Comparison of ENCODE assay signal across 9 mouse cellular contexts in the genomic region with DNA sequence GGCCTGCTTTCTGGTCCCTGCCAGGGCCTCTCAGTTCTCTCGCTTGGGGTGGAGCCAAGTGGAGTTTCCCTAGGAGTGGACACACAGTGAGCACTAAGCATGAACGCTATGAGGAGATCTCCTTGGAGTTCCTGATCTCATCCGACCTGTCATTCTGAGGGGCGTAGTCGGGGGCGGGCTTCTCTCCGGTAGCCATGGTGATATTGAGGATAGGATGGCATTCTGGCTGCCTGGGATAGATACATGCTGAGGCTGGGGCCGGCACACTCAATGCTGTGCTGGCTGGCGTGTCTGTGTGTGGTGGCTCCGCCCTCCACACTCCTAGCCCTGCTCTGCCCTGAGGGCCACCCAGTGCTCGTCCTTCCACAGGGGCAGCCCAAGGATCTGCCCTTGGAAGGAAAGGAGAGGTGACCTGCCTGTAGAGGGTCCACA. TPM values are rescaled to one million over a fixed set of nuclear protein-coding genes. Genes with fewer than 3 reads are reported as not detected.
DNase-seq lines count a peak whose midpoint lies in the region; ATAC-seq lines count a peak whose summit lies in the region.
"Had no signal": no experiment of that assay in that cellular context is flagged by ENCODE, and none has a peak within 500 bp of the region (broad histone marks: within the 10 kb centered on the region; RNA-seq: fewer than 3 reads in every experiment).

No protein-coding gene starts in this region.

- H3K4me2 ChIP-seq in neural tube, embryonic 11.5 days (ENCODE audit: low read depth): no peak overlapping the region
- no peak overlapping the region for H3K4me2 ChIP-seq in hindbrain, embryonic 11.5 days (replicated peaks; ENCODE audit: low read depth, low read length)
- no peak overlapping the region for H3K4me2 ChIP-seq in neural tube, embryonic 12.5 days (replicated peaks)
- H3K4me2 ChIP-seq: heart, embryonic 13.5 days had no signal

- H3K27me3 ChIP-seq in neural tube, embryonic 11.5 days (ENCODE audit: control insufficient read depth, insufficient read depth, low read length): no peaks in the 10 kb centered on the region
- no peaks in the 10 kb centered on the region for H3K27me3 ChIP-seq in hindbrain, embryonic 11.5 days (ENCODE audit: control insufficient read depth, insufficient read depth, low read length)
- no peaks in the 10 kb centered on the region for H3K27me3 ChIP-seq in neural tube, embryonic 12.5 days (replicated peaks)

- H3K27ac ChIP-seq in neural tube, embryonic 11.5 days (ENCODE audit: low read depth, low read length): no peak overlapping the region
- no peak overlapping the region for H3K27ac ChIP-seq in hindbrain, embryonic 11.5 days (ENCODE audit: low read depth, low read length)
- H3K27ac ChIP-seq in neural tube, embryonic 12.5 days: no peak overlapping the region
- H3K27ac ChIP-seq: heart, embryonic 13.5 days had no signal

- WGBS in neural tube, embryonic 11.5 days: 18% methylated on average over 11 of the region's 11 CpGs
- 10% methylated on average over 11 of the region's 11 CpGs for WGBS in hindbrain, embryonic 11.5 days
- 16% methylated on average over 11 of the region's 11 CpGs for WGBS in neural tube, embryonic 12.5 days

- H3K4me1 ChIP-seq in neural tube, embryonic 11.5 days (ENCODE audit: control insufficient read depth, insufficient read depth, low read length): peaks cover 7% of the 10 kb centered on the region; the same call in 1 of the 2 replicates
- H3K4me1 ChIP-seq in hindbrain, embryonic 11.5 days (replicated peaks; ENCODE audit: control insufficient read depth, insufficient read depth, low read length): peaks cover 11% of the 10 kb centered on the region
- H3K4me1 ChIP-seq in neural tube, embryonic 12.5 days: peaks cover 11% of the 10 kb centered on the region

- H3K9me3 ChIP-seq in neural tube, embryonic 11.5 days (ENCODE audit: control insufficient read depth, low read length): no peaks in the 10 kb centered on the region
- H3K9me3 ChIP-seq in hindbrain, embryonic 11.5 days (ENCODE audit: control insufficient read depth, low read length): no peaks in the 10 kb centered on the region
- no peaks in the 10 kb centered on the region for H3K9me3 ChIP-seq in neural tube, embryonic 12.5 days
- H3K9me3 ChIP-seq: heart, embryonic 13.5 days had no signal

- H3K36me3 ChIP-seq in neural tube, embryonic 11.5 days (ENCODE audit: control insufficient read depth, insufficient read depth, low read length): no peaks in the 10 kb centered on the region
- H3K36me3 ChIP-seq in hindbrain, embryonic 11.5 days (ENCODE audit: control insufficient read depth, insufficient read depth, low read length): no peaks in the 10 kb centered on the region
- no peaks in the 10 kb centered on the region for H3K36me3 ChIP-seq in neural tube, embryonic 12.5 days
- H3K36me3 ChIP-seq: heart, embryonic 13.5 days had no signal

- DNase-seq in neural tube, embryonic 11.5 days (ENCODE audit: low spot score): peak; percentile 57
- no peak for DNase-seq in neural tube, embryonic 10.5 days (ENCODE audit: extremely low spot score, low spot score)
- DNase-seq in embryo, embryonic 10.5 days (ENCODE audit: low spot score): peak; percentile 67
- DNase-seq in hindbrain, embryonic 11.5 days (ENCODE audit: low spot score): peak; percentile 70
- DNase-seq in spleen, postnatal 14 days (ENCODE audit: low spot score in 2 of 2): no peak
- DNase-seq in frontal cortex, adult 2 months (ENCODE audit: extremely low spot score in 1 of 2, low spot score in 1 of 2): no peak
- DNase-seq in liver: no peak

- no peak overlapping the region for H3K4me3 ChIP-seq in neural tube, embryonic 11.5 days (ENCODE audit: low read depth, low read length)
- no peak overlapping the region for H3K4me3 ChIP-seq in hindbrain, embryonic 11.5 days (ENCODE audit: low read depth, low read length)
- H3K4me3 ChIP-seq in neural tube, embryonic 12.5 days: no peak overlapping the region
- H3K4me3 ChIP-seq: heart, embryonic 13.5 days had no signal

- peak overlapping the region; percentile 18; the same call in 1 of the 2 replicates for H3K9ac ChIP-seq in neural tube, embryonic 11.5 days (ENCODE audit: low read length)
- peak overlapping the region; percentile 42; the same call in 1 of the 2 replicates for H3K9ac ChIP-seq in hindbrain, embryonic 11.5 days (ENCODE audit: low read depth, low read length)
- H3K9ac ChIP-seq in neural tube, embryonic 12.5 days: no peak overlapping the region
- H3K9ac ChIP-seq: heart, embryonic 13.5 days had no signal

- peak; percentile 81 for ATAC-seq in neural tube, embryonic 11.5 days (ENCODE audit: insufficient read depth, low FRiP score, low TSS enrichment)
- ATAC-seq in hindbrain, embryonic 11.5 days (ENCODE audit: low FRiP score): peak; percentile 88
- peak; percentile 71 for ATAC-seq in neural tube, embryonic 12.5 days (ENCODE audit: low FRiP score, low read depth)

RNA-seq across cellular contexts. Expression of a gene that starts 5.6 kb away (rescaled TPM):
- 8.3 and 9.0 TPM in 2 replicates for polyA plus RNA-seq in neural tube, embryonic 11.5 days (2014; fragmentation: Nextera tagmentation; extraction: Ambion mirVana)
- 0.86 and 1.7 TPM in 2 replicates for polyA plus RNA-seq in hindbrain, embryonic 11.5 days (2014; fragmentation: Nextera tagmentation; extraction: Ambion mirVana)
- polyA plus RNA-seq in neural tube, embryonic 12.5 days (2016; fragmentation: Nextera tagmentation; extraction: Ambion mirVana): 5.4 and 7.2 TPM in 2 replicates
- 1.1 and 1.6 TPM in 2 replicates for polyA plus RNA-seq in frontal cortex, adult 2 months (2012; rRNA removed)

Comparison
In these comparisons a context has a peak if more than half of its experiments do, and no peak if none do; other contexts are left out.
1. DNase-seq: peak in neural tube, embryonic 11.5 days (single experiment), embryo, embryonic 10.5 days (single experiment) and hindbrain, embryonic 11.5 days (single experiment); none in neural tube, embryonic 10.5 days (single experiment), spleen, postnatal 14 days (0 of 2), frontal cortex, adult 2 months (0 of 2) and liver (single experiment).
2. Peak in every context shown above with its lines, with median percentiles within 50 percentile points of each other: ATAC-seq.